Mouse (Mus musculus): ENCODE data around the gene H13.

Gene H13

GRCm38 (mm10) chr2:152734984-152735383 lies 65.7 kb downstream of the H13 start:
- peak; percentile 81 for DNase-seq (ENCODE audit: low spot score)

GRCm38 (mm10) chr2:152736090-152736601 lies 66.9 kb downstream of the H13 start, which contains the start of gene Id1:
TSS of gene Id1 (plus strand) at chr2:152736251.
- DNase-seq (ENCODE audit: low spot score) = peak; percentile 53

GRCm38 (mm10) chr2:152736748-152737147 lies 67.5 kb downstream of the H13 start:
- no peak for DNase-seq (ENCODE audit: low spot score)

GRCm38 (mm10) chr2:152737306-152738221 lies 68.3 kb downstream of the H13 start:
- no peak for DNase-seq (ENCODE audit: low spot score)

GRCm38 (mm10) chr2:152738341-152738740 lies 69.1 kb downstream of the H13 start:
- DNase-seq (ENCODE audit: low spot score) = no peak

GRCm38 (mm10) chr2:152739031-152739841 lies 70.0 kb downstream of the H13 start:
- DNase-seq (ENCODE audit: low spot score) = no peak

GRCm38 (mm10) chr2:152739842-152740260 lies 70.6 kb downstream of the H13 start:
- DNase-seq (ENCODE audit: low spot score) = no peak

- DNase-seq (ENCODE audit: low spot score) = no peak
These were observed 71.2 kb downstream of the H13 start for GRCm38 (mm10) chr2:152740490-152740889.

GRCm38 (mm10) chr2:152741153-152742041 lies 72.1 kb downstream of the H13 start:
- DNase-seq (ENCODE audit: low spot score) = no peak

- DNase-seq (ENCODE audit: low spot score) = no peak
These were observed 73.2 kb downstream of the H13 start for GRCm38 (mm10) chr2:152742435-152742834.

GRCm38 (mm10) chr2:152753944-152754711 lies 84.9 kb downstream of the H13 start, which contains the start of gene Cox4i2:
TSS of gene Cox4i2 (plus strand) at chr2:152754173.
- DNase-seq (ENCODE audit: low spot score) = no peak

GRCm38 (mm10) chr2:152756474-152757393 lies 87.5 kb downstream of the H13 start:
- DNase-seq (ENCODE audit: low spot score) = no peak

GRCm38 (mm10) chr2:152757478-152757877 lies 88.2 kb downstream of the H13 start:
- no peak for DNase-seq (ENCODE audit: low spot score)

All from left cerebral cortex, adult 11 months (tissue).